Mouse (Mus musculus): ENCODE results near the gene Fnbp1l. TPM values are rescaled to one million over a fixed set of nuclear protein-coding genes. Genes with fewer than 3 reads are reported as not detected.

Fnbp1l gene
- polyA plus RNA-seq, 1 experiment from 2014 or later = 68.5 TPM

DNA sequence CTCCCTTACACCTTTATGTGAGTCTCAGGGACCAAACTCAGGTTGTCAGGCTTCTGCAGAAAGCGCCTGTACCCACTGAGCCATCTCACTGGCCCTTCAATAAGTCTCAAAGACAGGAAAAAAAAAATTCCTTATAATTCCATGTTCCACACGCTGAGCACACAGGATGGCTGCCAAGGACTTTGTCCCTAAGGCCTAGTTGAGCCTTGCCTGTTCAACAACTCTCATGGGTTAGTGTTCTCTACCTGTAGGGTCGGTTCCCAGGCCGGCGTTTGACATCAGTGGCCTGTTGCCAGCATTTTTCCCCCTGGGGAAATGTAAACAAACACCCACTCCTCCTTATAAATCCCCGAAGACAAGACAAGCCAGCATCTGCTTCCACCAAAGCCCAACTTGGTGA lies 8.3 kb upstream of the Fnbp1l start:
- no peak for DNase-seq (ENCODE audit: low spot score)
- H3K36me3 ChIP-seq = no peaks in the 10 kb centered on the region
- no peaks in the 10 kb centered on the region for H3K9me3 ChIP-seq (replicated peaks)
- H3K4me3 ChIP-seq = no peak overlapping the region
- no peaks in the 10 kb centered on the region for H3K27me3 ChIP-seq (ENCODE audit: low read depth, poor library complexity, severe bottlenecking)
- 82% methylated on average over 6 of the region's 6 CpGs for WGBS
- H3K4me1 ChIP-seq = peaks cover 8% of the 10 kb centered on the region
- H3K27ac ChIP-seq = no peak overlapping the region

DNA sequence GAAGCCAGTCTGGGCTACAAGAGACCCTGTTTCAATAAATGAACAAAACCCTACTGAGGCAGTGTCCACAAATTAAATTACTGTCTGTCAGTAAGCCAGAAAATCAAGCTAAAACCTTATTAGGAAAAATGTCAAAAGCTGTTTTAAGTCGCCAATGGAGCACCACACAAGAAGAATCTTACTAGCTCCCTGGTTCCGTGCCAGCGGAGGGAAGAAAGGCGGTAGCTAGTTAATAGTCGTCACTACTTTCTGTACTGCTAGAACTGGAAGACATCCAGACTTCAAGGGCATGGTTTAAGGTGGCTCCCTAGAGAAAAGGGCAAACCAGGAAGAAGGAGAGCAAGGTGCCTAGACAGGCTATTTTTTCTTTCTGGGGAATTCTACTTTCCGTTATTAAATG lies 5.1 kb upstream of the Fnbp1l start:
- H3K4me1 ChIP-seq = peaks cover 15% of the 10 kb centered on the region
- H3K36me3 ChIP-seq = no peaks in the 10 kb centered on the region
- no peaks in the 10 kb centered on the region for H3K27me3 ChIP-seq (ENCODE audit: low read depth, poor library complexity, severe bottlenecking)
- H3K9me3 ChIP-seq (replicated peaks) = no peaks in the 10 kb centered on the region
- WGBS = 88% methylated on average over 6 of the region's 6 CpGs
- H3K4me3 ChIP-seq = no peak overlapping the region
- DNase-seq (ENCODE audit: low spot score) = no peak
- H3K27ac ChIP-seq = no peak overlapping the region

DNA sequence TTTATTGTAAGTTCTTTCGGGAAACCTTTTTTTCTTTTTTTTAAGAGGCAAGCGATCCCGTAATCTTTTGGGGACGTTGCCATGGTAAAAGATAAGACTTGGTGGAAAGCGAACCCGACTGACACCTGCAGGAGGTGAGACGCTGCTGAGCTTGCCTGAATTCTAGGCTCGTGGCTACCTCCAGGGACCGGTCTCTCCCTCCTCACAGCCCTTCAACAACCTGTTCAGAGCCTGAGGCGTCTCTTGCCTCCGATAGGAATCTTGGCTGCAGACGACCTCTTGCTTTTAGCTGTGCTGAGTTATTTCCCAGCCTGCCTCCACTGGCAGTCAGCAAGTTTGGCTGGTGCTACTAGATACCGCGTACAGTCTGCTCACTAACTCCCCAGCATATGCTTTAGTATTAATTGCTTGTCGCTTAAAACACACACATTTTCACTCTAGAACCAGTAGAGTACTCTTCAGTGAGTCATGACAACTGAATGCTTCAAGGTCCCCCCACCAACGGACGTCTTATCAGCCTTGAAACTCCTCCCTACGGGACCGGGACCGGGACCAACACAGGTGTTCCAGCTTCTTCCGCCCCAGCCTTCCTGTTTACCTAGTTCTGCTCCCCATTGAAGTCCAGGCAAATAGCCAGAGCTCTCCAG lies 893 bp upstream of the Fnbp1l start:
- DNase-seq (ENCODE audit: low spot score) = peak; percentile 59
- peak overlapping the region; percentile 97 for H3K4me3 ChIP-seq
- H3K27ac ChIP-seq = peak overlapping the region; percentile 100
- peaks cover 30% of the 10 kb centered on the region for H3K4me1 ChIP-seq
- H3K36me3 ChIP-seq = no peaks in the 10 kb centered on the region
- H3K9me3 ChIP-seq (replicated peaks) = no peaks in the 10 kb centered on the region
- H3K27me3 ChIP-seq (ENCODE audit: low read depth, poor library complexity, severe bottlenecking) = no peaks in the 10 kb centered on the region
- WGBS = 1% methylated on average over 21 of the region's 21 CpGs

DNA sequence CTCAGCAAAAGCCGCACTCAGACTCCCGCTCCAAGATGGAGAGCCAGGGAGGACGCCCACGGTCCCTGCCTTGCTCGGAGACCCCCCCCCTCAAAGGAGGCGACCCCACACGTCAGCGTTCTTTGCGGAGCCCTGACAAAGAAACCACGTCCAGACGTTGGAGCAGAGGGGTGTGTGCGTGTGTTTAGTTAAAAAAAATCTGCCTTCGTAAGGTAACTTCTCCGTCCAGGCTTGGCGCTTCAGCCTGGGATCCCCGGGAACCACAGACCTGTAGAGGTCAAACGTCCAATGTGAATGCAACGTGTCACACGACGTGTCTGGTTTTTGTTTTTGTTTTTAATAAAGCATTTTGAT lies 393 bp upstream of the Fnbp1l start:
- H3K27ac ChIP-seq = peak overlapping the region; percentile 100
- no peaks in the 10 kb centered on the region for H3K27me3 ChIP-seq (ENCODE audit: low read depth, poor library complexity, severe bottlenecking)
- H3K36me3 ChIP-seq = no peaks in the 10 kb centered on the region
- H3K4me1 ChIP-seq = peaks cover 30% of the 10 kb centered on the region
- peak overlapping the region; percentile 97 for H3K4me3 ChIP-seq
- no peaks in the 10 kb centered on the region for H3K9me3 ChIP-seq (replicated peaks)
- no peak for DNase-seq (ENCODE audit: low spot score)
- under 1% methylated on average over 20 of the region's 20 CpGs for WGBS

DNA sequence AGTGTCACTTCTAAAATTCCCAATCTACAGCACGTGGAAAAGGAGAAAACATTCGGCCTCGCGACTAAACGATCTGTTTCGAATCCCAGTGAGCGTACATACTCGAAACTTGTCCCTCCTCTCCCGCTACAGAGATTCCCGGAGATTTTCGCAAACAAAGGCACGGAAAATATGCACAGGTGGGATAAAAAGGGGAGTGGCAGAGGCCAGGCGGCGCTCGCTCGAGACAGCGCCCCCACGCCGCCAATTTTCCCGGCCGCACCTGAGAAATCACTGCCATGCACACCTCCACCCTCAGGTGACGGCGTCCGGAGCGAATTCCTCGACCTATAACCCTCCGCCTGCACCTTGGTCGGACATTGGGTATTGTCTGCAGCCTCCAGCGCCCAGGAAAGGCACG lies 1.1 kb downstream of the Fnbp1l start:
- H3K9me3 ChIP-seq (replicated peaks) = no peaks in the 10 kb centered on the region
- peaks cover 30% of the 10 kb centered on the region for H3K4me1 ChIP-seq
- H3K27ac ChIP-seq = peak overlapping the region; percentile 100
- no peaks in the 10 kb centered on the region for H3K27me3 ChIP-seq (ENCODE audit: low read depth, poor library complexity, severe bottlenecking)
- peak overlapping the region; percentile 97 for H3K4me3 ChIP-seq
- DNase-seq (ENCODE audit: low spot score) = peak; percentile 71
- WGBS = under 1% methylated on average over 30 of the region's 30 CpGs
- no peaks in the 10 kb centered on the region for H3K36me3 ChIP-seq

DNA sequence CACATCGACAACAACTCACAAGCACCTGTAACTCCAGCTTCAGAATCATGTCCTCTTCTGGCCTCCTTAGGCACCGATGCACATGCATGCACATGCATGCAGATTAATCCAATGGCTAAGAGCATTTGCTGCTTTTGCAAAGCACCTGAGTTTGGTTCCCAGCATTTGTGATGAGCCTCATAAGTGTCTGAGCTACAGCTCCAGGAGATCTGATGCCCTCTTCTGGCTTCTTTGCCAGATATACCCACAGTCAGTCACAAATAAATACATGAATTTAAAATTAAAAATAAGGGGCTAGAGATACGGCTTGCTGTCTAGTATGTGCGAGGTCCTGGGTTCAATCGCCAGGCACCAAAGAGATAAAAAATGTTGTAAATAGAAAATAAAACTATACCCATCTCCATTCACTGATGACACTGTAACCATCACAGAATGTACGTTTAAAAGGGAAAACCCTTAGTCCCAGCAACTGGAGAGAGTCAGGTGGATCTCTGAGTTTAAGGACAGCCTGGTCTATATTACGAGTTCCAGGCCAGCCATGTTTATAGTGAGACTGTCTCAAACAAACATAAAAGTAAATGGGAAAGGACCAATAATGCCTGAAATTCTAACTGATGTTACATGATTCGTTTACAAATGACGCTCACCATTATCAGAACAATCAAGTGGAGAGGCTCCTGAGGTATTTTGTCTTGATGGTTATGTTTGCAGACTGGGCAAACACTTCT lies 1.7 kb downstream of the Fnbp1l start:
- Histone ChIP-seq H3K4me3 (peak overlapping the region; percentile 97), H3K27ac (peak overlapping the region; percentile 100), H3K9me3 (replicated peaks) (no peaks in the 10 kb centered on the region), H3K27me3 (ENCODE audit: low read depth, poor library complexity, severe bottlenecking) (no peaks in the 10 kb centered on the region), H3K4me1 (peaks cover 30% of the 10 kb centered on the region), H3K36me3 (no peaks in the 10 kb centered on the region)
- DNase-seq (ENCODE audit: low spot score) = no peak
- 56% methylated on average over 9 of the region's 9 CpGs for WGBS

DNA sequence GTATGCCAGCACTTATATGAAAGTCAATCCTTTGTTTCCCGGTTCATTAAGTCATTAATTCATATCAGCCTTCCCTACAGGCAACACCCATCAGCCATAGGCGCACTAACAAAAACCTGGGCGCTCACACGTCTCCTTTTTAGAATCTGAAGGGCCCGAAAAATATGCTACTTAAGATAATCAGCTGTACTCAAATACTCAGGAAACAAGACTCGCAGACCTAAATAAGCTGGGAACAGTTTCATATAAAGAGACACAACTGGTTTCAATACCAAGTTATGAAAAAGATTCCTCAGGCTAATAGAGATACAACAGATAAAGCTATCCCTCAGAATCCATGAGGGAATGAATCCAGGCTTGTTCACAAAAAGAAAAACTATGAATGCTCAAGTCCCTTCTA lies 7.0 kb downstream of the Fnbp1l start:
- H3K4me1 ChIP-seq = peaks cover 11% of the 10 kb centered on the region
- H3K27ac ChIP-seq = no peak overlapping the region
- 90% methylated on average over 6 of the region's 6 CpGs for WGBS

DNA sequence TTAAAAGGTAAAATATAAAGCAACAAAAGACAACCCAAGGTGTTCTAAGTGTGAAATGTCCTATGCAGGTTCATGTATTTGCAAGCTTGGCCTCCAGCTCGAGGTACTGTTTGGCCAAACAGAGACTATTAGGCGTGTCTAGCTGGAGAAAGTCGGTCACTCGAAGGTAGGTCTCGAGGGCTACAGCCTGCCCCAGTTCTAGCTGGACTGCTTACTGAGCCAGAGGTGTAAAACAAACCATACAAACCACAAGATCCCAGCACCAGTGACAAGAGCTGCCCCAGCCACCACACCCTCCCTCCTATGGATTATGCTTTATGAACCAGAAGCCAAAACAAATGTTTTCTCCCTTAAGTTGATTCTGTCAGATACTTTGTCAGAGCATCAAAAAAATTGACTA lies 7.8 kb downstream of the Fnbp1l start:
- Histone ChIP-seq H3K27ac (no peak overlapping the region), H3K4me3 (no peak overlapping the region), H3K9me3 (replicated peaks) (no peaks in the 10 kb centered on the region), H3K4me1 (peaks cover 3% of the 10 kb centered on the region), H3K27me3 (ENCODE audit: low read depth, poor library complexity, severe bottlenecking) (no peaks in the 10 kb centered on the region), H3K36me3 (peaks cover 25% of the 10 kb centered on the region)
- DNase-seq (ENCODE audit: low spot score) = no peak
- WGBS = 85% methylated on average over 5 of the region's 5 CpGs

More for the DNA sequence above, 7.0 kb downstream of the Fnbp1l start:
- Histone ChIP-seq H3K4me3 (no peak overlapping the region), H3K27me3 (ENCODE audit: low read depth, poor library complexity, severe bottlenecking) (no peaks in the 10 kb centered on the region), H3K9me3 (replicated peaks) (no peaks in the 10 kb centered on the region), H3K36me3 (peaks cover 19% of the 10 kb centered on the region)
- no peak for DNase-seq (ENCODE audit: low spot score)

DNA sequence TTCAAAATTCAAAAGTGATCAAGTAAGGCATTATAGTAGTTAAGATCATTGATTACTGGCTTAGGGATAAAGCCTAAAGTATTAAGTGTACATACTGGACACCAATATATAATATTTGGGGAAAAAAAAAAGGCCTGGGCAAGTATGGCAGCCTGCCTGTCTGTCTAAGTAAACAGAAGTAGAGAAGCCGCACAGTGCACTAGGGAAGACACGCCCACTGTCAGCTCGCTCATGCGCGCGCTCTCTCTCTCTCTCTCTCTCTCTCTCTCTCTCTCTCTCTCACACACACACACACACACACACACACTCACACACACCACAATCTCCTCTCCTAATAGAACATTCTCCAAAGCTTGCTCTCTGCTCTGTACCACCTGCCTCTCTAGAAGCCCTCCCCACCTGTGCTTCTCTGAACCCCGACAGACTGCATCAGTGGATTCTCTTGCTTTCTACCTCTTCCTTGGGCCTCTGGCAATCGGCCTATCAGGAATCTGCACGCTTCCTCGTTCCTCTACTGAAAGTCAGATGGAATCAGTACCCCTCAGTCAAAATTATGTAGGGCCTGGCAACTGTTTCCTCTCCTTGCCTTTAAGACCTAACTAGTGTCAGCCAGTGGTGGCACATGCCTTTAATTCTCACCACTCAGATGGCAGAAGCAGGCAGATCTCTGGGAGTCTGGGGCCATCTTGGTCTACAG lies 13.3 kb downstream of the Fnbp1l start:
- Histone ChIP-seq H3K9me3 (replicated peaks) (no peaks in the 10 kb centered on the region), H3K4me1 (no peaks in the 10 kb centered on the region), H3K27me3 (ENCODE audit: low read depth, poor library complexity, severe bottlenecking) (no peaks in the 10 kb centered on the region), H3K27ac (no peak overlapping the region), H3K36me3 (peaks cover 32% of the 10 kb centered on the region), H3K4me3 (no peak overlapping the region)
- DNase-seq (ENCODE audit: low spot score) = no peak
- WGBS = 91% methylated on average over 10 of the region's 10 CpGs

DNA sequence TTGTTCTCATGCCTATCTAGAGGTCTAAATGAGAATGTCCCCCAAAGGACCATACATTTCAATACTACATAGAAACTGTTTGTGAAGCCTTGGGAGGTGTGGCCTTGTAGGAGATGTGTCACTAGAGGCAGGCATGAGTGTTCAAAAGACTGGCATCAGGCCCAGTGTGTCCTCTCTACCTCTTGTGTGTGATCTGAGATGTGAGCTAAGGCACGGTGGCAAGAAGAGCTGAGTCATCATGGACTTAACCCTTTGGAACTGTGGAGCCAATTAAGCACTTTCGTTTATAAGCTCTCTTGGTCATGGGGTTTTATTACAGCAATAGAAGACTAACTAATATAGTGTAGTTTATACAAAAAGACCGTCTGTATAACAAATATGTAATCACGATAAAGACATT lies 16.3 kb downstream of the Fnbp1l start:
- 83% methylated on average over 4 of the region's 4 CpGs for WGBS
- Histone ChIP-seq H3K4me1 (no peaks in the 10 kb centered on the region), H3K9me3 (replicated peaks) (no peaks in the 10 kb centered on the region), H3K4me3 (no peak overlapping the region), H3K36me3 (peaks cover 20% of the 10 kb centered on the region), H3K27me3 (ENCODE audit: low read depth, poor library complexity, severe bottlenecking) (no peaks in the 10 kb centered on the region), H3K27ac (no peak overlapping the region)
- no peak for DNase-seq (ENCODE audit: low spot score)

DNA sequence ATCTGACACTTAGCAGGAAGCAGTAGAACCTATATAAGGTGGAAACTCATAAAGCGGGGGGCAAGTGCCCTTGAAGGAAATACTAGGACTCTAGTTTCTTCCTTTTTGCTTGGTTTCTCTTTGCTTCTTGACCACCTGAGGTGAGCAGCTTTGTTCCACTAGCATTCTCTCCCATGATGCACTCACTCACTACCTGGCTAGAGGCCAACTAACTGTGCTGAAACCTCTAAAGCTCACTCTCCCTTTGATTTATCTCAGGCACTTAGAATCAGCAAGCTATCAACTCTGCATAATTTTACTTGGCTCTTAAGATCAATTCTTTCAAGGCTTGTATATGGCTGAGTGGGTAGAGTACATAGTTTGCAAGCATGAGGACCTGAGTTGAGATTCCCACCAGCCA lies 17.1 kb downstream of the Fnbp1l start:
- H3K27me3 ChIP-seq (ENCODE audit: low read depth, poor library complexity, severe bottlenecking) = no peaks in the 10 kb centered on the region
- peaks cover 17% of the 10 kb centered on the region for H3K36me3 ChIP-seq
- 94% methylated on average over 1 of the region's 1 CpGs for WGBS
- no peak overlapping the region for H3K27ac ChIP-seq
- H3K4me1 ChIP-seq = no peaks in the 10 kb centered on the region
- no peak for DNase-seq (ENCODE audit: low spot score)
- no peaks in the 10 kb centered on the region for H3K9me3 ChIP-seq (replicated peaks)
- H3K4me3 ChIP-seq = no peak overlapping the region

DNA sequence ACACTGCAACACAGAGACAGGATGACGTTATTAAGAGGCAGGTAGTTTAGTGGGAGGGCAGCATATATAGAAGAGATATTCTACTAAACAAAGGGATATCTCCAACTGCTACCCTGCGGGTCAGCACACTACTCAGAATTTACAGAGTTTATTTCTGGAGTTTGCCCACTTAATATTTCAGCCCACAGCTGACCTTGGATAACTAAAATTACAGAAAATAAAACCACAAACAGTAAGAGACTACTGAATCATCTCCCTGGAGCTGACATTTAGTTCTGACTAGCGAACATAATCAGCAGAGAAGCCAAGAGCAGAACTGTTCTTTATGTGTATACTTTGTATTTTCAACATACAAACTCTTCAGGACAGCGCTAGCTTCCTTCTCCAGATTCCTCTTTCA lies 20.2 kb downstream of the Fnbp1l start:
- no peak for DNase-seq (ENCODE audit: low spot score)
- 91% methylated on average over 4 of the region's 4 CpGs for WGBS
- no peak overlapping the region for H3K27ac ChIP-seq
- no peaks in the 10 kb centered on the region for H3K9me3 ChIP-seq (replicated peaks)
- no peak overlapping the region for H3K4me3 ChIP-seq
- H3K27me3 ChIP-seq (ENCODE audit: low read depth, poor library complexity, severe bottlenecking) = no peaks in the 10 kb centered on the region
- H3K36me3 ChIP-seq = peaks cover 11% of the 10 kb centered on the region; the same call in 1 of the 2 replicates
- H3K4me1 ChIP-seq = no peaks in the 10 kb centered on the region

DNA sequence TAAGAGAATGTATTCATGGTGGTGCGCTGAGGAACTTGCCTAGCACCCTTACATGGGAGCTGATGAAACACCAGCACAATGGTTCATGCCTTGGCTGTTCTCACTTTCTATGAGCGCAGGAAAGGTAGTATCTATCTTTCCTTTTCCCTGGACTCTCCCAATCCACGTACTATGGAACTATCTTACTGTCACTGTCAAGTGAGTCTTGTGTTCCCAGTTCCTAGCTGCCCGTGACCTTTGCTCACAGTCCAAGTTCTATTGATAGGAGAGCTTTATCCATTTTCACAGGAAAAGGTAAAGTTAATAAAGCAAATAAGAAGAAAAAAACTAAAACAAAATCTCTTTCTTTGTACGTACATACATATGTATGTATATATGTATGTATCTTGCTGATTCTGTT lies 28.7 kb downstream of the Fnbp1l start:
- H3K9me3 ChIP-seq (replicated peaks) = no peaks in the 10 kb centered on the region
- H3K4me1 ChIP-seq = no peaks in the 10 kb centered on the region
- no peak overlapping the region for H3K4me3 ChIP-seq
- H3K27ac ChIP-seq = no peak overlapping the region
- peaks cover 49% of the 10 kb centered on the region for H3K36me3 ChIP-seq
- DNase-seq (ENCODE audit: low spot score) = no peak
- H3K27me3 ChIP-seq (ENCODE audit: low read depth, poor library complexity, severe bottlenecking) = no peaks in the 10 kb centered on the region
- WGBS = 90% methylated on average over 5 of the region's 5 CpGs

All from limb, embryonic 10.5 days (tissue).